Mouse (Mus musculus) spleen, adult 2 months (tissue): ENCODE measurements around the gene Chmp2b. TPM values are rescaled to one million over a fixed set of nuclear protein-coding genes. Genes with fewer than 3 reads are reported as not detected.

Source experiments
- DNase-seq, 2 experiments: peaks; one replicate each; pipeline versions ENCODE4 v3.0.0 to v3.0.0-alpha.2; 2012 to 2021; ENCODE audit warnings: low spot score in 2 of 2, low read depth in 1 of 2
- H3K27ac ChIP-seq: fragments of 200-500 bp; 2 replicates; pipeline ENCODE4 v1.5.1; 2012; ENCODE audit warnings: low read length, inconsistent platforms; ENCODE audit not compliant: insufficient read depth
- H3K27me3 ChIP-seq: fragments of 200-500 bp; 2 replicates; pipeline ENCODE4 v1.6.1; 2012; ENCODE audit warnings: mild to moderate bottlenecking, moderate library complexity, low read length, inconsistent platforms; ENCODE audit not compliant: control insufficient read depth, insufficient read depth
- H3K36me3 ChIP-seq: fragments of 200-500 bp; 2 replicates; pipeline ENCODE4 v1.6.1; 2012; ENCODE audit warnings: mild to moderate bottlenecking, low read length, inconsistent platforms; ENCODE audit not compliant: control insufficient read depth, insufficient read depth
- H3K4me1 ChIP-seq: fragments of 200-500 bp; 2 replicates; pipeline ENCODE4 v1.6.1; 2011; ENCODE audit warnings: inconsistent platforms; ENCODE audit not compliant: control insufficient read depth, insufficient read depth, insufficient read length
- H3K4me3 ChIP-seq: fragments of 200-500 bp; 2 replicates; pipeline ENCODE4 v1.5.1; 2011; ENCODE audit warnings: mild to moderate bottlenecking, inconsistent platforms; ENCODE audit not compliant: insufficient read depth, insufficient read length; ENCODE audit errors: extremely low read depth
- CTCF ChIP-seq: fragments of 200-500 bp; IDR thresholded peaks from 2 replicates; pipeline ENCODE4 v1.5.1; 2011; ENCODE audit warnings: mild to moderate bottlenecking, inconsistent platforms; ENCODE audit not compliant: insufficient read depth, insufficient read length, insufficient replicate concordance; ENCODE audit errors: extremely low read depth
- POLR2A ChIP-seq: fragments of 200-500 bp; IDR thresholded peaks from 2 replicates; pipeline ENCODE4 v1.6.1; 2011; ENCODE audit warnings: low read depth, low read length, inconsistent platforms
- WGBS: fragments of 180-500 bp; shearing (Covaris S2); methylation state at CpG from one replicate; pipeline ENCODE4 v1.1.7; 2018; 5-methylcytosine and 5-hydroxymethylcytosine counted together
- polyA plus RNA-seq: library from polyadenylated mRNA; depleted of rRNA; stranded (reverse); fragments of >200 nt; gene quantifications from 2 replicates; pipeline ENCODE4 v1.2.3, GENCODE M21; 2012; rRNA removed

Gene Chmp2b
- polyA plus RNA-seq, 1 experiment, result 6.4 TPM

- Histone ChIP-seq H3K4me3 (no peak overlapping the region), H3K27me3 (no peaks in the 10 kb centered on the region), H3K36me3 (no peaks in the 10 kb centered on the region), H3K4me1 (no peaks in the 10 kb centered on the region), H3K27ac (no peak overlapping the region)
- TF ChIP-seq POLR2A (no peak), CTCF (no peak)
- 87% methylated on average over 5 of the region's 5 CpGs for WGBS
- no peak for DNase-seq
These were observed 35.8 kb downstream of the Chmp2b start for GRCm38 (mm10) chr16:65526695-65527094.

DNA sequence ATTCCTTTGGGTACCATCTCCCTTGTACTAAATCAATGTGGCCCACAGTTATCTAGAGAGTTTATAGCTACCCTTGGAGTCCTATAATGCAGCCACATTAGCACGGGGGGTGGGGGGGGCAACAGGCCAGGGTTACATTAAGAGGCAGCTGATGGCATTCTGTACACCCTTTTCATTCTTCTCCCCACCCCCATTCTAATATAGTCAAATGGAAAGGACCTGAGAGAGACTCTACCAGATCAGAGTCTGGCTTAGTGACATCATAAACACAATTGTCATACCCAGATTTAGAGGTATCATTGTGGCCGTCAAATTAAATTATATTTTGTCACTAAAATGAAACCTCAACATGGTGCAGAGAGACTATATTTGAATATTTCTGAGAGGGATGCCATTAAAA is 36.5 kb downstream of the Chmp2b start:
- no peak for TF ChIP-seq POLR2A
- TF ChIP-seq CTCF, result no peak
- DNase-seq, result no peak
- Histone ChIP-seq H3K4me1 (no peaks in the 10 kb centered on the region), H3K27ac (no peak overlapping the region), H3K4me3 (no peak overlapping the region), H3K27me3 (no peaks in the 10 kb centered on the region), H3K36me3 (no peaks in the 10 kb centered on the region)
- WGBS, result 96% methylated on average over 2 of the region's 2 CpGs

DNA sequence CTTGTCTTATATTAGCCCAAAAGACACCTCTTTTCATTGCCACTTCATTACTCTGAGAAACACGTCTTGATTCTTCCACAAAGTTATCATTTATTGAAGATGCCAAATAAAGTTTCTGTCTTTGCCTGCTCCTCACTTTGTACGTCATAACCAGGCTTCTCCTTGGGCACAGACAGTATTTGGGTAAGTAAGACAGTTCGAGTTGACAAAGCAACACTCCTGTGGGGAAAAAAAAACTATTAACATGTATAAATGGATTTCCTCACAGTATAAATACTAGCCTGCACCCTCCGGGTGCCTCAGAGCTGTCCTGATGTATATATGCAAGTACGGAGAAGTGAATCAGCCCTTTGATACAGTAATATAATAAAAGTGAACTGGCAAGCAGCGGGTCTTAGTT is 42.3 kb downstream of the Chmp2b start, which contains the start of gene Pou1f1:
Pou1f1 (plus strand) TSS at position 301 of the 400 bp plus-strand sequence.
- TF ChIP-seq POLR2A (no peak), CTCF (no peak)
- Histone ChIP-seq H3K4me1 (no peaks in the 10 kb centered on the region), H3K36me3 (no peaks in the 10 kb centered on the region), H3K27me3 (no peaks in the 10 kb centered on the region), H3K4me3 (no peak within 1 kb of the TSS), H3K27ac (no peak within 1 kb of the TSS)
- 86% methylated on average over 6 of the region's 6 CpGs for WGBS
- no peak for DNase-seq

DNA sequence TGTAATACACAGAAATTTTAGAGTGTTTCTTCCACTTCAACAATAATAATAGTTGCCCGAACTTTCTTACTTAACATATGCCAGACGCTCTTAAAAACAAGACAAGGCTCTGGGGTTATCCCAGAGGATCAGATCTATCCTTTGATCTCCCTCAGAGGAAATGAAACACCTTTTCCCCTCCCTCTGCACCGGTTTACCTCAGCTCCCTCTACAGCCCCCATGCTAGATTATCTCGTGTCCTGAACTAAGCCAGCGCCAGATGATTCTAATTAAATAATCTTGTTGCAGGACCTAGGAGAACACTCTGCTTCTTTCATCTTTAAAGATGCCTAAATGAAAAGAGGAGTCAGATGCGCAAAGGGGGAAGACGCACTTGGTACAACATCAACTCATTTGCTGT is 48.3 kb downstream of the Chmp2b start:
- TF ChIP-seq CTCF (no peak), POLR2A (no peak)

GRCm38 (mm10) chr16:65497049-65497448 is 65.5 kb downstream of the Chmp2b start:
- no peaks in the 10 kb centered on the region for H3K4me1 ChIP-seq
- H3K27me3 ChIP-seq, result no peaks in the 10 kb centered on the region
- no peak overlapping the region for H3K4me3 ChIP-seq
- H3K27ac ChIP-seq, result no peak overlapping the region
- no peak for TF ChIP-seq POLR2A
- no peak for TF ChIP-seq CTCF
- H3K36me3 ChIP-seq, result no peaks in the 10 kb centered on the region
- WGBS, result 33% methylated on average over 2 of the region's 2 CpGs
- peak; percentile 2 to 14 for DNase-seq

More for the DNA sequence above, 48.3 kb downstream of the Chmp2b start:
- H3K36me3 ChIP-seq, result no peaks in the 10 kb centered on the region
- no peak overlapping the region for H3K27ac ChIP-seq
- no peak for DNase-seq
- 89% methylated on average over 7 of the region's 7 CpGs for WGBS
- no peaks in the 10 kb centered on the region for H3K4me1 ChIP-seq
- H3K4me3 ChIP-seq, result no peak overlapping the region
- H3K27me3 ChIP-seq, result no peaks in the 10 kb centered on the region

DNA sequence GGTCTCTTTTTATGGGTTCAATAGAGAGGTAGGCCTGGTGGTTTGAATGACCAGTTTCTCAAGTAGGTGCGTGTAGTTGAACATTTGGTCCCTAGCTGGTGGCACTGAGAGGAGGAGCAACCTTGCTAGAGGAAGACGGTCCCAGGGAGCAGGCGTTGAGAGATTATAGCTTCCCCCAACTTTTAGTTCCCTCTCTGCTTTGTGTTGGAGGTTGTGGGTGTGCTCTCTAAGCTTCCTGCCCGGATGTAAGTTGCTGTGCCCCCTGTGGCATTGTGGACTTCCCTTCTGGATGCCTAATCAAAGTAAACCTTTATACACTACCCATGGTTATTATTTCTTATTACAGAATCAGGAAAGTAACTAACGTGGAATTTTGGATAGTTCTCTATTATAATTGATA is 66.5 kb downstream of the Chmp2b start:
- WGBS, result 14% methylated on average over 5 of the region's 5 CpGs
- no peak for DNase-seq
- H3K27ac ChIP-seq, result no peak overlapping the region
- TF ChIP-seq POLR2A, result no peak
- H3K4me1 ChIP-seq, result no peaks in the 10 kb centered on the region
- H3K27me3 ChIP-seq, result no peaks in the 10 kb centered on the region
- H3K4me3 ChIP-seq, result no peak overlapping the region
- H3K36me3 ChIP-seq, result no peaks in the 10 kb centered on the region

Other genes with a start within 250 kb of the Chmp2b start
- not detected in 2 replicates for gene Pou1f1, start 42.2 kb downstream of the Chmp2b start, polyA plus RNA-seq